Mouse (Mus musculus): ENCODE data around the gene Sfxn3. TPM values are rescaled to one million over a fixed set of nuclear protein-coding genes. Genes with fewer than 3 reads are reported as not detected.

The Sfxn3 gene
- total and polyA plus RNA-seq, 2 experiments from 2014 or later = 50.7 to 106 TPM

- no peak; the same call in 1 of the 2 replicates for TF ChIP-seq CTCF (IDR thresholded peaks at IDR 0.05; ENCODE audit: low read depth)
- Histone ChIP-seq H3K9ac (peak overlapping the region; percentile 96), H3K27ac (ENCODE audit: low read depth, low read length) (peak overlapping the region; percentile 99; the same call in 1 of the 2 replicates), H3K4me3 (ENCODE audit: low read depth, low read length) (peak overlapping the region; percentile 83), H3K36me3 (ENCODE audit: insufficient read depth) (no peaks in the 10 kb centered on the region), H3K4me2 (ENCODE audit: low read depth) (peak overlapping the region; percentile 100), H3K9me3 (ENCODE audit: low read length) (no peaks in the 10 kb centered on the region), H3K4me1 (ENCODE audit: insufficient read depth) (peaks cover 5% of the 10 kb centered on the region), H3K27me3 (ENCODE audit: insufficient read depth, low read length) (peaks cover 50% of the 10 kb centered on the region)
- WGBS = under 1% methylated on average over 32 of the region's 32 CpGs
- DNase-seq = no peak
- ATAC-seq = peak; percentile 16
These were observed 28.2 kb downstream of the Sfxn3 start for GRCm38 (mm10) chr19:45075323-45076035.

DNA sequence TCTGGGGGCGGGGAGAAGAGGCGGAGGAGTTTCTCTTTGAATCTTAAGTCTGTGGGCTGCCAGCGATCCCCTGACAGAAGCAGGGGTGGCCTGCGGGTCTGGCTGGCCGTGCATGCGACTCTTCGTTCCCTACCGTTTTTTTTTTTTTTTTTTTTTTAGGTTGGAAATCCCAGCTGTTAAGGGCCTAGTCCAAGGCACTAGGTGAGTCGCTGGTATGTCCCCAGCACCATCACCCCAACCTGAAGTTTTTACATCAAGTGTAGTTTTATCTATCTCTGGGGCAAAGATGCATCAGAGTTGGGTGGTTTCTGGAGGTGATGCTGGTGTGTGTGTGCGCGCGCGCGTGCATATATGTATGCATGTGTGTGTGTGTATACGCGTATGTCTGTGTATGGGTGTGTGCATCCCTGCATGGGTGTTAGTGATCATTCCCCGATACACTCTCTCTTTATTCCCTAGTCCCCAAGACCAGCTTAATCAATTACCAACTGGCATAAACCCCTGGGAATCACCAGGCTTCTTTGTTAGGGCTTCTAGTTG, 28.8 kb downstream of the Sfxn3 start:
- ATAC-seq (no peak), DNase-seq (peak; percentile 16)
- Histone ChIP-seq H3K4me2 (ENCODE audit: low read depth) (peak overlapping the region; percentile 100), H3K9ac (0 out of 2 replicates have a peak overlapping the region, but pooled peaks have one; percentile 22), H3K27ac (ENCODE audit: low read depth, low read length) (no peak overlapping the region), H3K36me3 (ENCODE audit: insufficient read depth) (no peaks in the 10 kb centered on the region), H3K4me3 (ENCODE audit: low read depth, low read length) (peak overlapping the region; percentile 32), H3K27me3 (ENCODE audit: insufficient read depth, low read length) (peaks cover 56% of the 10 kb centered on the region), H3K9me3 (ENCODE audit: low read length) (no peaks in the 10 kb centered on the region), H3K4me1 (ENCODE audit: insufficient read depth) (peaks cover 11% of the 10 kb centered on the region)
- 10% methylated on average over 17 of the region's 17 CpGs for WGBS
- TF ChIP-seq CTCF (IDR thresholded peaks at IDR 0.05; ENCODE audit: low read depth) = no peak

GRCm38 (mm10) chr19:45076586-45077510, 29.5 kb downstream of the Sfxn3 start:
- Histone ChIP-seq H3K4me2 (ENCODE audit: low read depth) (peak overlapping the region; percentile 100), H3K36me3 (ENCODE audit: insufficient read depth) (no peaks in the 10 kb centered on the region), H3K9me3 (ENCODE audit: low read length) (no peaks in the 10 kb centered on the region), H3K27me3 (ENCODE audit: insufficient read depth, low read length) (peaks cover 57% of the 10 kb centered on the region), H3K4me1 (ENCODE audit: insufficient read depth) (peaks cover 11% of the 10 kb centered on the region), H3K27ac (ENCODE audit: low read depth, low read length) (no peak overlapping the region), H3K9ac (peak overlapping the region; percentile 22; the same call in 1 of the 2 replicates), H3K4me3 (ENCODE audit: low read depth, low read length) (peak overlapping the region; percentile 32)
- DNase-seq = peak; percentile 60
- ATAC-seq = no peak
- WGBS = 2% methylated on average over 62 of the region's 62 CpGs
- TF ChIP-seq CTCF (IDR thresholded peaks at IDR 0.05; ENCODE audit: low read depth) = peak; percentile 59

DNA sequence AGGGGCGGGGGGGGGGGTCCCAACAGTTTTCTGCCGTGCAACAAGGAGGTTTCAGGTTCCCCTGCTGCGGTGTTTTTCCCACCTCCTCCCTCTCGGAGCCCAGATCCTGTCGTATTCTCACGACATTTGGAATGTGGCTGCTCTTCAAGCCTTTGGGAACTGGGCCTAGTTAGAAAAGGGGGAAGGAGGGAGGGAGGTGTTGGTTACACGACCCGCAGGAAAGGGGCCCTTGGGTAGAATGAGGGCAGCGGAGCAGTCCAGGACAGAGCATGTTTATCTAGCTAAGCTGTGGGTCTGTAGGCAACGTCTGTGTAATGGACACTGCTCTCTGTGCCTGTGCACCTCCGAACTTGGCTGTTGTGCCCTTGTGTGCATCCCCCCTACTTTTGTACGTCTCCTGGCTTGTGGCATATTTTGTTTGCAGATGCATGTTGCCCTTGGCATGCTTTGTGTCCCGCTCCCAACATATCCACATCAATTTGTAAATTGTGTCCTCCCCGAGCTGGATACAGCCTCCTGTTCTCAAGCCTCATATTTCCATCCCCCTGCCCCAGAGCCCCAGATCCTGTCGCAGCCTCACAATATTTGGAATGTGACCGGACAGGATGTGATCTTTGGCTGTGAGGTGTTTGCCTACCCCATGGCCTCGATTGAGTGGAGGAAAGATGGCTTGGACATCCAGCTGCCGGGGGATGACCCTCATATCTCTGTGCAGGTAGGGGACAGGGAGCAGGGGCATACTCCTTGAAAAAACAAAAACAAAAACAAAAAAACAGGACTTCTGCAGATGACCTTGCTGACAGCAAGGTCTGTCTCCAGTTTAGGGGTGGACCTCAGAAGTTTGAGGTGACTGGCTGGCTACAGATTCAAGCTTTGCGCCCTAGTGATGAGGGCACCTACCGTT, 30.7 kb downstream of the Sfxn3 start:
- H3K9ac ChIP-seq = no peak overlapping the region
- WGBS = 9% methylated on average over 20 of the region's 20 CpGs
- H3K27me3 ChIP-seq (ENCODE audit: insufficient read depth, low read length) = peaks cover 57% of the 10 kb centered on the region

DNA sequence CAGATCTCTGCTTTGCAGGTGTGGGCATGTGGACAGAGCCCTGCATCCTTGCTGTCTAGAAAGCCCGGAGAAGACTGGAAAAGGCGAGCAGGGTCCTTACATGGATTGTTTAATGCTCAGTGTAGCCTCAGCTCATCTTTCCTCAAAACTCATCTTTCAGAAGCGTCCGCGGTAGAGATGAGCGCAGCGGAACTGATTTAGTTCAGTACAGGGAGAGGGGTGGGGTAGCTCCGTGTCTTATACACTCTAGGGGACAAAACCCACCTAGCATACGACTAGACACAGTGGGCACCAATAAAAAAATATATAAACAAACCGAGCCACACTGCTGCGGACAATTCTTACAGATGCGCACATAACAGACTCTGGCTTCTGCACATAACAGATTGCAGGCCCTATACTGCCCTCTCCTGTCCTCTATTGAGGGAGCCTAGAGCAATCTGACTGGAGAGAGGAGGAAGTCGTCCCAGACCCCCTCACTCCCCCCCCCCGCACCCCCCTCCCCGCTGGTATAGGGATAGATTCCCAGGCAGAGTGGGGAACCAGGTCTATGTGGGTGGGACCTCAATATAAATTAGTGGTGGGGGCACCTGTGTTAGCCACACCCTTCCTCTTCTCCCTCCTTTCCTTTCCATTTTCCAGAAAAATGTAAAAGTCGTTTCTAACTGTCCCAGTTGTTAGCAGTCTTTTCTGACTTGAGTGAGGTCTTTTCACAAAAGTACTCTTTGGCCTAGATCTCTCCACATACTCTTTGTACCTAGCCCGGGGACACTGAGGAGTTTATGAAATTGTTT, 31.9 kb downstream of the Sfxn3 start:
- ATAC-seq (0 out of 2 replicates have a peak, but pooled peaks have one; percentile 10), DNase-seq (no peak)
- H3K4me3 ChIP-seq (ENCODE audit: low read depth, low read length) = peak overlapping the region; percentile 29; the same call in 1 of the 2 replicates
- H3K9me3 ChIP-seq (ENCODE audit: low read length) = no peaks in the 10 kb centered on the region
- H3K4me2 ChIP-seq (ENCODE audit: low read depth) = peak overlapping the region; percentile 53
- 4% methylated on average over 17 of the region's 17 CpGs for WGBS
- peak overlapping the region; percentile 37; the same call in 1 of the 2 replicates for H3K9ac ChIP-seq
- H3K27ac ChIP-seq (ENCODE audit: low read depth, low read length) = no peak overlapping the region
- peaks cover 57% of the 10 kb centered on the region for H3K27me3 ChIP-seq (ENCODE audit: insufficient read depth, low read length)
- peaks cover 11% of the 10 kb centered on the region for H3K4me1 ChIP-seq (ENCODE audit: insufficient read depth)
- H3K36me3 ChIP-seq (ENCODE audit: insufficient read depth) = no peaks in the 10 kb centered on the region
- peak; percentile 56 for TF ChIP-seq CTCF (IDR thresholded peaks at IDR 0.05; ENCODE audit: low read depth)

More for the DNA sequence above, 30.7 kb downstream of the Sfxn3 start:
- Histone ChIP-seq H3K4me3 (ENCODE audit: low read depth, low read length) (no peak overlapping the region), H3K4me1 (ENCODE audit: insufficient read depth) (peaks cover 11% of the 10 kb centered on the region), H3K36me3 (ENCODE audit: insufficient read depth) (no peaks in the 10 kb centered on the region), H3K4me2 (ENCODE audit: low read depth) (no peak overlapping the region), H3K27ac (ENCODE audit: low read depth, low read length) (no peak overlapping the region), H3K9me3 (ENCODE audit: low read length) (no peaks in the 10 kb centered on the region)
- no peak for TF ChIP-seq CTCF (IDR thresholded peaks at IDR 0.05; ENCODE audit: low read depth)
- no peak for ATAC-seq
- no peak for DNase-seq

Data from forebrain, postnatal 0 days (tissue).